11 mouse cellular contexts compared by ENCODE assay signal in the genomic region with DNA sequence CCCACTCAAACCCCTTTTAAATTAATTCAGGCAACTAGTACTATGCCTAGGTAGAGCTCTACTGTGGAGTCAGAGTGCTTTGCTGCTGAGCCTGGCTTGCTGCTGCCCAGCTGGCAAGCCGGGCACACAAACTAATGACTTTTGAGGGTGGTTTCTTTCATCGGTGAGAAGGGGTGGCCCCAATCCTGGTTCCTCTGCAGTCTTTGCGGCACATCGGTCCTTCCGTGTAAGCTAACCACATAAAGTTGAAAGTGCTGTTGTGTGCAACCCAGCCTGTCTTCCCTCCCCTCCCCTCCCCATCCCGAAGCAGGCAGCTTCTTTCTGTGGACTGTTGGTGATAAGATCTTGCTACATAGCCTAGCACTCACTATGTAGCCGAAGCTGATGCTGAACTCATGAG. TPM values are rescaled to one million over a fixed set of nuclear protein-coding genes. Genes with fewer than 3 reads are reported as not detected.
A peak's percentile ranks its signal among the peaks of the same experiment; 100 is the strongest.
DNase-seq lines count a peak whose midpoint lies in the region; ATAC-seq and TF ChIP-seq lines count a peak whose summit lies in the region.
"Had no signal": no experiment of that assay in that cellular context is flagged by ENCODE, and none has a peak within 500 bp of the region (broad histone marks: within the 10 kb centered on the region; RNA-seq: fewer than 3 reads in every experiment).

No protein-coding gene starts in this region.

- H3K36me3 ChIP-seq in myocyte (ENCODE audit: control insufficient read depth, insufficient read depth), result no peaks in the 10 kb centered on the region
- H3K36me3 ChIP-seq: forebrain, embryonic 12.5 days; hindbrain, embryonic 12.5 days had no signal

- H3ac ChIP-seq in myocyte (ENCODE audit: control insufficient read depth, insufficient read length), result no peak overlapping the region

- peak; percentile 78 for ATAC-seq in common myeloid progenitor, adult 5-6 weeks (replicated peaks; ENCODE audit: low read depth, poor library complexity, severe bottlenecking)

- H3K27me3 ChIP-seq in myocyte (ENCODE audit: control insufficient read depth, insufficient read depth, insufficient read length), result no peaks in the 10 kb centered on the region
- H3K27me3 ChIP-seq: forebrain, embryonic 12.5 days; hindbrain, embryonic 12.5 days had no signal

- no peaks in the 10 kb centered on the region for H3K79me2 ChIP-seq in myocyte (ENCODE audit: control insufficient read depth, insufficient read depth)

- peak overlapping the region; percentile 2 for H3K4me3 ChIP-seq in myocyte
- H3K4me3 ChIP-seq: forebrain, embryonic 12.5 days; hindbrain, embryonic 12.5 days had no signal

- H3K4me2 ChIP-seq in myocyte (ENCODE audit: low read depth), result peak overlapping the region; percentile 58
- H3K4me2 ChIP-seq: forebrain, embryonic 12.5 days; hindbrain, embryonic 12.5 days had no signal

- DNase-seq in lung, adult 18-20 months, result peak; percentile 36 to 41
- DNase-seq in lung, postnatal 14 days, result no peak
- DNase-seq in thymus, postnatal 14 days, result peak; percentile 67
- DNase-seq in frontal cortex, postnatal 25 days (ENCODE audit: low spot score in 2 of 2), result no peak
- DNase-seq in cerebellum, postnatal 25 days, result no peak
- DNase-seq in kidney, postnatal 36 days, result no peak
- DNase-seq: cerebellum, adult 18-20 months had no signal

- no peak for TF ChIP-seq POLR2A in myocyte (IDR thresholded peaks at IDR 0.05; ENCODE audit: insufficient read length, low read depth)

TF ChIP-seq in myocyte, 11 proteins besides CTCF, POLR2A, EP300 and RAD21:
- TF ChIP-seq POLR2AphosphoS2 (IDR thresholded peaks at IDR 0.05; ENCODE audit: insufficient read length, low read depth), result no peak
- no peak for TF ChIP-seq E2F4 (IDR thresholded peaks at IDR 0.05; ENCODE audit: insufficient read depth)
- no peak for TF ChIP-seq CEBPB (IDR thresholded peaks at IDR 0.05; ENCODE audit: insufficient read depth, poor library complexity, severe bottlenecking)
- TF ChIP-seq MYOD1 (IDR thresholded peaks at IDR 0.05; ENCODE audit: control insufficient read depth in 1 of 3, insufficient read length in 2 of 3, low read depth in 2 of 3), result no peak
- no peak for TF ChIP-seq MYOG (IDR thresholded peaks at IDR 0.05; ENCODE audit: control insufficient read depth in 1 of 3, insufficient read depth in 1 of 3, insufficient read length in 2 of 3, low read depth in 2 of 3)
- no peak for TF ChIP-seq TCF12 (IDR thresholded peaks at IDR 0.05; ENCODE audit: insufficient read depth, poor library complexity, severe bottlenecking)
- no peak for TF ChIP-seq SRF (IDR thresholded peaks at IDR 0.05; ENCODE audit: control insufficient read depth, insufficient read length, low read depth)
- TF ChIP-seq MAX (IDR thresholded peaks at IDR 0.05; ENCODE audit: low read depth), result no peak
- TF ChIP-seq REST (IDR thresholded peaks at IDR 0.05; ENCODE audit: insufficient read depth, insufficient read length), result no peak
- no peak for TF ChIP-seq TCF3 (IDR thresholded peaks at IDR 0.05; ENCODE audit: insufficient read length, low read depth)
- TF ChIP-seq USF1 (IDR thresholded peaks at IDR 0.05; ENCODE audit: low read depth), result no peak

RNA-seq across cellular contexts. Expression of gene Milr1, which starts 1.1 kb away (rescaled TPM):
- 54.7 and 67.1 TPM in 2 replicates for total RNA-seq in common myeloid progenitor, adult 5-6 weeks (2017)
- 7.7 TPM for polyA plus RNA-seq in myocyte (2012; fragmentation: generic; extraction: Trizol)

RNA-seq across cellular contexts. Expression of gene Pecam1, which starts 1.7 kb away (rescaled TPM):
- total RNA-seq in common myeloid progenitor, adult 5-6 weeks (2017), result 42.0 and 56.8 TPM in 2 replicates
- 0.01 TPM for polyA plus RNA-seq in myocyte (2012; fragmentation: generic; extraction: Trizol)

RNA-seq across cellular contexts. Expression of gene Polg2, which starts 27.2 kb away (rescaled TPM):
- total RNA-seq in common myeloid progenitor, adult 5-6 weeks (2017), result 12.6 and 16.8 TPM in 2 replicates
- polyA plus RNA-seq in myocyte (2012; fragmentation: generic; extraction: Trizol), result 4.4 TPM

RNA-seq across cellular contexts. Expression of gene Ddx5, which starts 36.9 kb away (rescaled TPM):
- total RNA-seq in common myeloid progenitor, adult 5-6 weeks (2017), result 1,468 and 1,558 TPM in 2 replicates
- polyA plus RNA-seq in myocyte (2012; fragmentation: generic; extraction: Trizol), result 198 TPM

RNA-seq across cellular contexts. Expression of gene Cep95, which starts 36.9 kb away (rescaled TPM):
- total RNA-seq in common myeloid progenitor, adult 5-6 weeks (2017), result 17.6 and 17.7 TPM in 2 replicates
- 3.5 TPM for polyA plus RNA-seq in myocyte (2012; fragmentation: generic; extraction: Trizol)

Comparison
In these comparisons a context has a peak if more than half of its experiments do, and no peak if none do; other contexts are left out.
1. DNase-seq: peak in lung, adult 18-20 months (2 of 2) and thymus, postnatal 14 days (single experiment); none in lung, postnatal 14 days (single experiment), frontal cortex, postnatal 25 days (0 of 2), cerebellum, postnatal 25 days (0 of 2) and kidney, postnatal 36 days (0 of 2).